Mouse (Mus musculus) liver, embryonic 14.5 days (tissue): ENCODE results near the gene Nudt12.

ENCODE experiments used
- CTCF ChIP-seq: IDR thresholded peaks from 2 replicates; pipeline ENCODE4 v1.5.1; 2016; ENCODE audit warnings: antibody characterized with exemption, low read depth, control low read depth
- EP300 ChIP-seq: IDR thresholded peaks from 2 replicates; pipeline ENCODE4 v1.6.1; 2016; ENCODE audit warnings: antibody characterized with exemption, low read depth

GRCm38 (mm10) chr17:59012421-59013090, 616 bp downstream of the Nudt12 start:
- TF ChIP-seq CTCF (no peak), EP300 (no peak)
